Mouse (Mus musculus) ovary, adult 10 weeks (tissue): Measurements from ENCODE around the gene Klk9. TPM values are rescaled to one million over a fixed set of nuclear protein-coding genes. Genes with fewer than 3 reads are reported as not detected.

Experiments
- polyA plus RNA-seq: library from polyadenylated mRNA; stranded (reverse); fragments of 350-450 nt; fragmentation: Illumina TruSeq; extraction: RNeasy Lipid Tissue Mini Kit (QIAGEN cat#74804); gene quantifications from one replicate; pipeline ENCODE4 v1.2.3, GENCODE M21; 2014

The Klk9 gene
- not detected for polyA plus RNA-seq

GRCm38 (mm10) chr7:43791591-43791990, at the start of gene Klk9:
Gene Klk9, plus strand, starts transcription at chr7:43791891.

GRCm38 (mm10) chr7:43768597-43768996, 23.1 kb upstream of the Klk9 start, which contains the start of gene Klk12:
Gene Klk12, plus strand, starts transcription at chr7:43768897.

GRCm38 (mm10) chr7:43774364-43774763, 17.3 kb upstream of the Klk9 start, which contains the start of gene Klk11:
Gene Klk11, plus strand, starts transcription at chr7:43774604.

GRCm38 (mm10) chr7:43780746-43781145, 10.9 kb upstream of the Klk9 start, which contains the start of gene Klk10:
Gene Klk10, plus strand, starts transcription at chr7:43781035.

GRCm38 (mm10) chr7:43797333-43797769, 5.7 kb downstream of the Klk9 start, which contains the start of gene Klk8:
Gene Klk8, plus strand, starts transcription at chr7:43797577.

GRCm38 (mm10) chr7:43810994-43811393, 19.3 kb downstream of the Klk9 start, which contains the start of gene Klk7:
Gene Klk7, plus strand, starts transcription at chr7:43811294.

GRCm38 (mm10) chr7:43824199-43824598, 32.5 kb downstream of the Klk9 start, which contains the start of gene Klk6:
Gene Klk6, plus strand, starts transcription at chr7:43824499.

GRCm38 (mm10) chr7:43841701-43842100, 50.0 kb downstream of the Klk9 start, which contains the start of gene Klk5:
Gene Klk5, plus strand, starts transcription at chr7:43841971.

Other genes with a start within 250 kb of the Klk9 start
- 5.7 TPM for gene Cd33, start 247.5 kb upstream of the Klk9 start, polyA plus RNA-seq
- 3.5 TPM for gene Zfp658, start 229.6 kb upstream of the Klk9 start, polyA plus RNA-seq
- 42.2 TPM for gene Zfp719, start 212.3 kb upstream of the Klk9 start, polyA plus RNA-seq
- gene Zfp819, start 184.7 kb upstream of the Klk9 start, polyA plus RNA-seq: 0.20 TPM
- gene Ceacam18, start 157.2 kb upstream of the Klk9 start, polyA plus RNA-seq: not detected
- 0.66 TPM for gene Siglece, start 131.7 kb upstream of the Klk9 start, polyA plus RNA-seq
- 3.2 TPM for gene Ctu1, start 119.9 kb upstream of the Klk9 start, polyA plus RNA-seq
- not detected for gene Klk14, start 101.5 kb upstream of the Klk9 start, polyA plus RNA-seq
- gene Klk13, start 79.3 kb upstream of the Klk9 start, polyA plus RNA-seq: not detected
- not detected for gene Klk12, start 23.0 kb upstream of the Klk9 start, polyA plus RNA-seq
- gene Klk11, start 17.3 kb upstream of the Klk9 start, polyA plus RNA-seq: 0.48 TPM
- not detected for gene Klk10, start 10.9 kb upstream of the Klk9 start, polyA plus RNA-seq
- gene Klk8, start 5.7 kb downstream of the Klk9 start, polyA plus RNA-seq: not detected
- not detected for gene Klk7, start 19.4 kb downstream of the Klk9 start, polyA plus RNA-seq
- not detected for gene Klk6, start 32.6 kb downstream of the Klk9 start, polyA plus RNA-seq
- not detected for gene Klk5, start 50.1 kb downstream of the Klk9 start, polyA plus RNA-seq
- gene Klk4, start 89.3 kb downstream of the Klk9 start, polyA plus RNA-seq: not detected
- not detected for gene Klk15, start 141.8 kb downstream of the Klk9 start, polyA plus RNA-seq
- gene Klk1b8, start 158.8 kb downstream of the Klk9 start, polyA plus RNA-seq: not detected
- gene Klk1b1, start 174.9 kb downstream of the Klk9 start, polyA plus RNA-seq: not detected
- gene Klk1b9, start 184.2 kb downstream of the Klk9 start, polyA plus RNA-seq: not detected
- gene Klk1b11, start 204.0 kb downstream of the Klk9 start, polyA plus RNA-seq: not detected
- gene Klk1b26, start 220.3 kb downstream of the Klk9 start, polyA plus RNA-seq: not detected